Mouse (Mus musculus) liver, embryonic 12.5 days (tissue): ENCODE measurements around the gene Zfp563. TPM values are rescaled to one million over a fixed set of nuclear protein-coding genes. Genes with fewer than 3 reads are reported as not detected.

ENCODE experiments used
- polyA plus RNA-seq: library from polyadenylated mRNA; unstranded; fragments of >200 nt; fragmentation: Nextera tagmentation; extraction: Ambion mirVana; gene quantifications from 2 replicates; pipeline ENCODE4 v1.2.1, GENCODE M21; 2016

The Zfp563 gene
- polyA plus RNA-seq, 1 experiment from 2014 or later: 1.9 TPM

Other genes starting within 250 kb of the Zfp563 start
- 1.8 and 2.8 TPM in 2 replicates for gene Zfp870, start 197.7 kb upstream of the Zfp563 start, polyA plus RNA-seq
- gene Cyp4f14, start 172.0 kb upstream of the Zfp563 start, polyA plus RNA-seq: not detected in 2 replicates
- 5.2 and 5.4 TPM in 2 replicates for gene Cyp4f13, start 141.9 kb upstream of the Zfp563 start, polyA plus RNA-seq
- 7.0 and 7.7 TPM in 2 replicates for gene Zfp472, start 123.5 kb upstream of the Zfp563 start, polyA plus RNA-seq
- 4.3 and 4.4 TPM in 2 replicates for gene Zfp952, start 96.2 kb upstream of the Zfp563 start, polyA plus RNA-seq
- gene Zfp763, start 55.9 kb upstream of the Zfp563 start, polyA plus RNA-seq: 3.3 and 3.5 TPM in 2 replicates
- not detected in 2 replicates for gene 4921501E09Rik, start 21.3 kb upstream of the Zfp563 start, polyA plus RNA-seq
- not detected in 2 replicates for gene Morc2b, start 50.4 kb downstream of the Zfp563 start, polyA plus RNA-seq
- not detected in 2 replicates for gene Olfr55, start 79.1 kb downstream of the Zfp563 start, polyA plus RNA-seq
- not detected in 2 replicates for gene Olfr239, start 102.0 kb downstream of the Zfp563 start, polyA plus RNA-seq
- gene Olfr1564, start 132.4 kb downstream of the Zfp563 start, polyA plus RNA-seq: not detected in 2 replicates
- 6.1 and 7.0 TPM in 2 replicates for gene Zfp955a, start 165.8 kb downstream of the Zfp563 start, polyA plus RNA-seq
- gene Olfr63, start 175.4 kb downstream of the Zfp563 start, polyA plus RNA-seq: 0.02 TPM in 1 of 2 replicates, not detected in the other
- 4.0 and 4.2 TPM in 2 replicates for gene Zfp955b, start 200.2 kb downstream of the Zfp563 start, polyA plus RNA-seq